Mouse (Mus musculus) intestine, embryonic 16.5 days (tissue): ENCODE data around the gene Mpeg1. TPM values are rescaled to one million over a fixed set of nuclear protein-coding genes. Genes with fewer than 3 reads are reported as not detected.

Experiments
- ATAC-seq: fragments of 200-750 bp; cut with Nextera tagmentation; 2 replicates; pipeline ENCODE4 v1.8.0; 2017; ENCODE audit warnings: moderate TSS enrichment, moderate library complexity
- H3K27ac ChIP-seq: fragments of 300-500 bp; sonication (generic); 2 replicates; pipeline ENCODE4 v1.5.1; 2014; ENCODE audit warnings: mild to moderate bottlenecking, low read length
- H3K27me3 ChIP-seq: fragments of 300-500 bp; sonication (generic); replicated peaks from 2 replicates; pipeline ENCODE4 v1.6.1; 2014; ENCODE audit warnings: low read length, control low read depth, mixed read lengths; ENCODE audit not compliant: control insufficient read depth, insufficient read depth
- H3K36me3 ChIP-seq: fragments of 300-500 bp; sonication (generic); 2 replicates; pipeline ENCODE4 v1.6.1; 2014; ENCODE audit warnings: low read length, control low read depth; ENCODE audit not compliant: control insufficient read depth, insufficient read depth
- H3K4me1 ChIP-seq: fragments of 300-500 bp; sonication (generic); 2 replicates; pipeline ENCODE4 v1.6.1; 2014; ENCODE audit warnings: low read length, control low read depth, mixed read lengths; ENCODE audit not compliant: control insufficient read depth, insufficient read depth
- H3K4me2 ChIP-seq: fragments of 300-500 bp; sonication (generic); 2 replicates; pipeline ENCODE4 v1.6.1; 2014; ENCODE audit warnings: low read depth, low read length, control low read depth
- H3K4me3 ChIP-seq: fragments of 300-500 bp; sonication (generic); 2 replicates; pipeline ENCODE4 v1.5.1; 2014; ENCODE audit warnings: mild to moderate bottlenecking, low read length
- H3K9ac ChIP-seq: fragments of 300-500 bp; sonication (generic); 2 replicates; pipeline ENCODE4 v1.6.1; 2014; ENCODE audit warnings: low read depth, low read length
- H3K9me3 ChIP-seq: fragments of 300-500 bp; sonication (generic); 2 replicates; pipeline ENCODE4 v1.6.1; 2016; ENCODE audit warnings: low read length, control low read depth; ENCODE audit not compliant: control insufficient read depth
- WGBS: fragments of 180-500 bp; shearing (Covaris S2); extraction: QIAGEN DNeasy Blood & Tissue Kit; methylation state at CpG from one replicate; pipeline ENCODE4 v1.1.7; 2014; 5-methylcytosine and 5-hydroxymethylcytosine counted together
- polyA plus RNA-seq: library from polyadenylated mRNA; unstranded; fragments of >200 nt; fragmentation: Nextera tagmentation; extraction: Ambion mirVana; gene quantifications from 2 replicates; pipeline ENCODE4 v1.2.1, GENCODE M21; 2015

Mpeg1 gene
- polyA plus RNA-seq, 1 experiment from 2014 or later, result 0.97 TPM

DNA sequence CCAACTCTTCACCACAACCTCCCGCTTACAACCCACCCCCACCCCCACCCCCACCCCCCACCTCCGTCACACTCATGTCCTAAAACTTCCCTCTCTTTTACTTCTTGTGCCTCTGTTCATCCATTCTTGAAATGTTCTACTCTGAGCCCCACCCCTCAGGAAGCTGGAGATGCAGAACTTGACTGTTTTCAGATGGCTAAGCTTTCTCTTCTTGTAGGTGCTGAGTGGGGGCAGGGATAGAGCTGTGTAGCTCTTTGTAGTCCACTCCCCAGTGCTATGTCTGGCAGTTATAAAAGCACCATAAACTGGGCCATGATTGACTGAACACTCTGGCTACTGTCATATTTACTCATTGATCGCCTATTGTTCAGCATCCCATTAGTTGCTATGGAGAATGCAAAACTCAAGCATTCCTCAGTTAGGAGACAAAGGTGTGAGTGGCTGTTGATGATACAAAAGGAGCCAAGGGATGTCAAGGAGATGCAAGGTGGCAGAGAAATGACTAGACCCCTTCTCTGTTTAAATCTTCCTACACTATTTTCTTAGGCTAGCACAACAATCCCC lies 34.5 kb downstream of the Mpeg1 start:
- H3K4me2 ChIP-seq, result no peak overlapping the region
- peaks cover 10% of the 10 kb centered on the region for H3K36me3 ChIP-seq
- WGBS, result 61% methylated on average over 3 of the region's 3 CpGs

DNA sequence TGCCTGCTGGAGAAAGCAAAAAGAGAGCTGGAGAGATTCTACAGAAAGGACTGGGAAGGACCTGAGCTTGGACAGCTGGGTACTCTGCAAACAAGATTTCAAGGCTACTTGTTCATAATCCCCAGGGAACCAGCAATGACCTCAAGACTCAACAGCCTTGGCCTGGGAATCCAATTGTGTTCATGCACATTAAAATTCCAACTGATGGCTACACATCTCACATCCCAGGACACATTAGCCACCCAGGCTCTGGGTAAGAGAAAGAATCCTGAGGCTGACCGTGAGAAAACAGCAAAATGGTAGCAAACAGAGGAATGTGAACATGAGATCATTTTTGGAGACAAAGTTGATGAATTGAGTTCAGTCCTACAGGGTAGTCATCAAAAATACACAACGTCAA lies 35.7 kb downstream of the Mpeg1 start:
- H3K27me3 ChIP-seq, result no peaks in the 10 kb centered on the region
- ATAC-seq, result no peak
- H3K27ac ChIP-seq, result no peak overlapping the region
- H3K4me3 ChIP-seq, result no peak overlapping the region
- no peaks in the 10 kb centered on the region for H3K9me3 ChIP-seq
- H3K4me2 ChIP-seq, result no peak overlapping the region
- peaks cover 10% of the 10 kb centered on the region for H3K36me3 ChIP-seq
- no peak overlapping the region for H3K9ac ChIP-seq
- WGBS, result 75% methylated on average over 2 of the region's 2 CpGs
- peaks cover 14% of the 10 kb centered on the region for H3K4me1 ChIP-seq

More for the DNA sequence above, 34.5 kb downstream of the Mpeg1 start:
- H3K9ac ChIP-seq, result no peak overlapping the region
- no peak for ATAC-seq
- H3K4me3 ChIP-seq, result no peak overlapping the region
- H3K27ac ChIP-seq, result no peak overlapping the region
- H3K9me3 ChIP-seq, result no peaks in the 10 kb centered on the region
- peaks cover 9% of the 10 kb centered on the region for H3K4me1 ChIP-seq
- no peaks in the 10 kb centered on the region for H3K27me3 ChIP-seq

DNA sequence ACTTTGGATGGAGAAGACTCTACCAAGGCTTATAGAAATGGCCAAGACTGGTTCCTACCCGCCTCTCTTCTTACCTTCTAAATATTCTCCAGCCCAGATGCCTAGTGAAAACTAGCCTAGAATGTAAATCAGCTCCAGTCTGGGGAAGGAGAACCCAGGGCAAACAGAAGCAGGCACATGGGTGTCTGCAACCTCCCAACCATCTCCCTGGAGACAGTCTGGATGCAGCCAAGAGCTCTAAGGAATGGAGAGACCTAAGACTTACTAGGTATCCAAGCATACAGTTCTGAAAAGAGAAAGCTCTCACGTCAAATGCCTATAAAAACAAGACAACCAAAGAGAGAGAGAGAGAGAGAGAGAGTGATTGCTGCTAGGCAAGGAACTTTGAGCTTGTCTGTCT lies 37.3 kb downstream of the Mpeg1 start:
- Histone ChIP-seq H3K27me3 (no peaks in the 10 kb centered on the region), H3K36me3 (no peaks in the 10 kb centered on the region), H3K4me1 (peaks cover 14% of the 10 kb centered on the region), H3K27ac (no peak overlapping the region), H3K4me3 (no peak overlapping the region), H3K9ac (no peak overlapping the region), H3K4me2 (no peak overlapping the region), H3K9me3 (no peaks in the 10 kb centered on the region)
- 71% methylated on average over 2 of the region's 2 CpGs for WGBS
- ATAC-seq, result no peak

DNA sequence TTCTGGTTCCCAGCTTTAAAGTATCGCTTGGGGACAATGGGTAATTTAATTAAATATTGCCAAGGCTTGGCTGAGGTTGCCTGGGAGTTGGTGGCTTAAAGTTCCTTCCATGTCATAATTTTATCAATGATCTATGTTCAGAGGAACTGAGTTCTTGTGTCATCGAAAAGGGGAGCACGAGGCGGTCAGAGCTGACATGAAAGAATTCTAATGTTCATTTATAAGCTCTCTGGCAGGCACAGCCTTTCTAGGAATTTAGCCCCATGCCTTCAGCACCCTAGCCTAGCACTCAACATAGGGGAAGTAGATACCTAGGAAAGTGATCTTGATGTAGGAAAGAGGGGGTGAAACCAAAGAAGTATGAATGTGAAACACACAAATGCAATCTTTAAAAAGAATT lies 37.7 kb downstream of the Mpeg1 start:
- H3K27ac ChIP-seq, result no peak overlapping the region
- peaks cover 14% of the 10 kb centered on the region for H3K4me1 ChIP-seq
- ATAC-seq, result no peak
- no peak overlapping the region for H3K4me3 ChIP-seq
- H3K27me3 ChIP-seq, result no peaks in the 10 kb centered on the region
- no peaks in the 10 kb centered on the region for H3K9me3 ChIP-seq
- H3K4me2 ChIP-seq, result no peak overlapping the region
- no peaks in the 10 kb centered on the region for H3K36me3 ChIP-seq
- 62% methylated on average over 4 of the region's 4 CpGs for WGBS
- H3K9ac ChIP-seq, result no peak overlapping the region

DNA sequence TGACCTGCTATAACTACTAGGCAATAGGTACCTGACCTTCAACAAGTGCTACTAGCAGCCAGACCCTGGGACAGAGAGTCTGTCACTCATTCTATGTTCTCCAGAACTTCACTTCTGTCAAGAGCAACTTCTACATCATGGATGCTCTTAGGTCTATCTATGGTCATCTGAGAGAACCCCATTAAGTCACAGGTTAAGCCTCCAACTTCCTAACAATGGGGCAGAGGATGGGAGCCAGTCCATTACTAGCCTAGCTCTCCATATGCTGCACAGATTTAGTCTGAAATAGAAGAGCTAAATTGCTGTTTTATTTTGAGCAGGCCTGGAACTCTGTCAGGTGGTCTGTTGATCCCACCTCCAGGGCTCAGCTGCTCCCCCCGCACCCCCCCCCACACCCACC lies 38.4 kb downstream of the Mpeg1 start:
- no peaks in the 10 kb centered on the region for H3K9me3 ChIP-seq
- H3K4me2 ChIP-seq, result peak overlapping the region; percentile 84
- H3K9ac ChIP-seq, result no peak overlapping the region
- peaks cover 14% of the 10 kb centered on the region for H3K4me1 ChIP-seq
- H3K4me3 ChIP-seq, result 0 out of 2 replicates have a peak overlapping the region, but pooled peaks have one; percentile 91
- 36% methylated on average over 1 of the region's 1 CpGs for WGBS
- H3K27ac ChIP-seq, result no peak overlapping the region
- no peaks in the 10 kb centered on the region for H3K36me3 ChIP-seq
- no peaks in the 10 kb centered on the region for H3K27me3 ChIP-seq
- ATAC-seq, result no peak

DNA sequence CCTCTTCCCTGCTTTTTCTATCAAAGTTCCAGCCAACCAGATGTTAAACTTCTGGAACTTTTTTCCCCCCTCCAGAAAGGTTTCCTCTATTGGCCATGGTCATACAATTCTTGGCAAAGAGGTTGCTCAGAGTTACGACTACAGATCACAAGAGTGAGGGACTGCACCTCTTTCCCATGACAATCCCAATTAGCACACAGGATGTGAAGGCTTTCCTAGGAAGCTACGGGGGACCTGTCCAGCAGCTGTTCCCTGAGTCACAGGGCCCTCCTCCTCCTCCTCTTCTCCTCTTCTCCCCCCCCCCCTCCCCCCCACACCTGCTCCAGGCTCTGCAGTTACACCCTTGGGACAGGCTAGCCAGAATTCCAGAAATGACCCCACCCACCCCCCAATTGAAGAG lies 38.9 kb downstream of the Mpeg1 start:
- no peak overlapping the region; the same call in 1 of the 2 replicates for H3K27ac ChIP-seq
- no peak for ATAC-seq
- H3K27me3 ChIP-seq, result no peaks in the 10 kb centered on the region
- H3K4me1 ChIP-seq, result peaks cover 14% of the 10 kb centered on the region
- H3K4me2 ChIP-seq, result peak overlapping the region; percentile 84
- H3K4me3 ChIP-seq, result peak overlapping the region; percentile 91
- peak overlapping the region; percentile 96 for H3K9ac ChIP-seq
- H3K36me3 ChIP-seq, result no peaks in the 10 kb centered on the region
- 18% methylated on average over 2 of the region's 2 CpGs for WGBS
- H3K9me3 ChIP-seq, result no peaks in the 10 kb centered on the region

DNA sequence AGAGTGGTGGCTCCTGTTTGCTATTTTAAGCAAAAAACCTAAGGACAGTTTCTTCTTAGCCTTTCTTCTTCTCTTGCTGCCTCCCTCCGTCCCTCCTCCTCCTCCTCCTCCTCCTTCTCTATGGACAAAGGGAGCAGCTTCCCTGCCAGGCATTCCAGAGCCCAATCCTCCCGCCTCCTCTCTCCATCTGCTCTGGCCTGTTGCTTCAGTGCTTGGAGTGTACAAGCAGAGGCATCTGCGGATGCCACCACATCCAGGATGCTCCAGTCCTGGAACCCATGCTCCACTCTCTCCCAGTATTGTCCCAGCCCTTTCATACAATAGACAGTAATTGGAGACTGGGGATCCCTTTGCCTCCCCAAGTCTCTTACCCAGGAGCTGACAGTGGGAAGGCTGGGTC lies 39.5 kb downstream of the Mpeg1 start:
- H3K9me3 ChIP-seq, result no peaks in the 10 kb centered on the region
- peak overlapping the region; percentile 91 for H3K4me3 ChIP-seq
- ATAC-seq, result 0 out of 2 replicates have a peak, but pooled peaks have one; percentile 12
- no peaks in the 10 kb centered on the region for H3K36me3 ChIP-seq
- H3K9ac ChIP-seq, result peak overlapping the region; percentile 96
- H3K27ac ChIP-seq, result peak overlapping the region; percentile 74
- WGBS, result 7% methylated on average over 3 of the region's 3 CpGs
- peak overlapping the region; percentile 84 for H3K4me2 ChIP-seq
- H3K4me1 ChIP-seq, result peaks cover 14% of the 10 kb centered on the region
- no peaks in the 10 kb centered on the region for H3K27me3 ChIP-seq

DNA sequence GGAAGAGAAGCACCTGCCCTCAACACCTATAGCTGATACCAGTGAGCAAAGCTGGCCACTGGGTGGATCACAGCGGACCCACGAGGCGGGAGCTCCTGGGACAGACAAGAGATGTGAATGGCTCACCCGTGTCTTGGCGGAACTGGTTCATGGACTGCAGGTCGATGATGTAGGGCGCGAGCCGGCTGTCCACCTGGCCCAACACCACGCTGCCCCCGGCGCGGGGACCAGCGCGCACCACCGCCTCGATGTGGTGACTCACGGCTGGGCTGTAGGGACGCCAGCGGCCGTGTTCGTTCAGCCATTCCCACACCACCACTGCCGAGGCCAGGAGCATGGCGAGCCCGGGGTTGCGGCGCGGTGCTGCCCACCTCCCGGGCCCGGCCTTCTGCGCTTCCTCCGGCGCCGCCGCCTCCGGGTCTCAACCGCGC lies 40.3 kb downstream of the Mpeg1 start:
- peak overlapping the region; percentile 94 for H3K27ac ChIP-seq
- no peaks in the 10 kb centered on the region for H3K9me3 ChIP-seq
- H3K4me3 ChIP-seq, result peak overlapping the region; percentile 91
- WGBS, result 0% methylated on average over 29 of the region's 38 CpGs
- H3K4me2 ChIP-seq, result peak overlapping the region; percentile 84
- peaks cover 14% of the 10 kb centered on the region for H3K4me1 ChIP-seq
- ATAC-seq, result peak; percentile 67
- H3K36me3 ChIP-seq, result no peaks in the 10 kb centered on the region
- no peaks in the 10 kb centered on the region for H3K27me3 ChIP-seq
- H3K9ac ChIP-seq, result peak overlapping the region; percentile 96

DNA sequence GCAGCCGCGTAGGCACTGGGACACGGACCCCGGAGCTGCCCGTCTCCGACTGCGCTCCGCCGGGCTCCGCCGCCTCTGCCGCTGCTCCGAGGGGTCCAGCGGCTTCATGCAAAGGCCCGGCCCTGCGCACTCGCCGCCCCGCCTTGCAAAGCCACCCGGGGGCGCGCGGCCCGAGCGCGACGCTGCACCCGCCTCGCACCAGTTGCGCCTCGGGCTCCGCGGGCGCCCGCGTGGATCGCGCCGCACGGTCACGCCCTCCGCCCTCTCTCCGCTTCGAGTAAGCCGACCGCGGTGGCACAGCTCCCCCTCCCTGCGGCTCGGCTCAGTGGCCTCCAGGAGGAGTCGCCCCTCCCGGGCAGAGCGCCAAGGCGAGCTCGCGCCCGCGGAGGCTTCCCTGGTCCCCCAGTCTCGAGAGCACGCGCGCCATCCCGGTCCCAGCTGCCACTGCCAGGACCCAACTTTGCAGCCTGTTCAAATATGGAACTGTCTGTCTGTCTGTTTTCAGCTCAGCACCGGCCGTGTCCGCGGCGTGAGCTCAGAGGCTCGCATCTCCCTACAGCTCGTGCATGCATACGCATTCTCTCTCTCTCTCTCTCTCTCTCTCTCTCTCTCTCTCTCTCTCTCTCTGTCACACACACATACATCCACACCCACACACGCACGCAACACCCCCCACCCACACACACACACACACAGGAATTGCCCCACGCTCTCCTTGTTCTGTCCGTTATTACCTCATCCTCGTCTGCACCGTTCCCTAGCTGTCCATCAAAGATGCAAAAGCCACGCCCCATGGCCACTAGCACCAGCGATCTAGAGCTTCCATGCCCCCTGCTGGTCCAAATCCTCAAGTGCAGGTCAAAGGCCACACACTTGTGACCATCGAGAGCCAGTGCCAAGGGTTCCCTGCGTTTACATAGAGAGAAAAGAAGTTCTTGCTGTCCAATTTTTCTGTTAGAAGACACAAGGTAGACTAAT lies 41.1 kb downstream of the Mpeg1 start, which contains the start of gene Dtx4:
TSS of gene Dtx4 (minus strand) at position 85 of the 978 bp plus-strand sequence.
- Histone ChIP-seq H3K9me3 (no peaks in the 10 kb centered on the region), H3K27ac (peak within 1 kb of the TSS; percentile 94), H3K4me3 (peak within 1 kb of the TSS; percentile 91), H3K27me3 (no peaks in the 10 kb centered on the region), H3K4me1 (peaks cover 14% of the 10 kb centered on the region), H3K4me2 (peak within 1 kb of the TSS; percentile 84), H3K36me3 (no peaks in the 10 kb centered on the region), H3K9ac (peak within 1 kb of the TSS; percentile 96)
- ATAC-seq, result peak; percentile 94
- WGBS, result under 1% methylated on average over 73 of the region's 80 CpGs
